8 mouse cellular contexts compared by ENCODE assay signal in the genomic region with DNA sequence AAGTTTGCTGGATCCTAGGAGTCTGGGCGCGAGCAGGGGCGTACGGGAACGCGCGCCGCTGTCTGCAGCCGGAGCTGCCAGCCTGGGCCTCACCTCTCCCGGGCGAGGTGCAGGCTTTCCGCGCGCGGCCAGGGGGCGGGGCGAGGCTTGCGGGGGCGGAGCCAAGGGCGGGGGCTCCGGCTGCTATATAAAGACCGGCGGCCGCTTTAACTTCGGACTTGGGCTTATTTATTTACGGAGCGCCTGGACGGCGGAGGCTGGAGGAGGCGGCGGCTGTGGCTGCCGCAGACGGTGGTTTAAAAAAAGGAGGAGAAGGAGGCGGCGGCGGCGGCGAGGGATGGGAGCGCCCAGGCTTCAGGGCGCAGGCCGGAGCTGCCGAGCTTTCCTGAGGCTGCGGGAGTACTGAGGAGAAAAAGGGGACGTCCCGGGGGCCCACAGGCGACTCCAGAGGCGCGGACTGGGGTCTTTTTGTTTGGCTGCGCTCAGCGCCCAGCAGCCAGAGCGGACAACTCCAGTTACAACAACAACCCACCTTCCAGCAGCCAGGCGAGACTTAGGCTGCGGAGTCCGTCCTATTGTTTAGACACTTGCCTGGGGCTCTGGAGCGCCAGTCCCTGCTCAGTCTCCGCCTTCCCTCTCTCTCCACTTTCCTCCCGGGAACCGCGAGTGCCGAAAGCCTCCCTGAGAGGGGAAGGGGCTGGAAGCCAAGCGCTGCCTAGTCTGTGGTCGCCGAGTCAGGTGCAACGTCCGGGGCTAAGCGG. TPM values are rescaled to one million over a fixed set of nuclear protein-coding genes. Genes with fewer than 3 reads are reported as not detected.
DNase-seq lines count a peak whose midpoint lies in the region; ATAC-seq lines count a peak whose summit lies in the region.

Gene Slit2, plus strand, starts transcription at position 198 of the 761 bp plus-strand sequence.

- H3K27ac ChIP-seq in intestine, embryonic 15.5 days: 0 out of 2 replicates have a peak within 1 kb of the TSS, but pooled peaks have one; percentile 17
- peak within 1 kb of the TSS; percentile 90 for H3K27ac ChIP-seq in midbrain, embryonic 10.5 days (replicated peaks)

- H3K4me2 ChIP-seq in intestine, embryonic 15.5 days (replicated peaks): peak within 1 kb of the TSS; percentile 94

- intact Hi-C loops in gastrocnemius, postnatal 36 days (cut with DNase I): no loop called here
- intact Hi-C loops in left cerebral cortex, postnatal 4 days (cut with DNase I): loop anchor here (10.0 kb wide), 2 partner anchors 968 to 1538 kb away; no protein-coding TSS in a partner anchor

- H3K9me3 ChIP-seq in intestine, embryonic 15.5 days: no peaks in the 10 kb centered on the region
- no peaks in the 10 kb centered on the region for H3K9me3 ChIP-seq in midbrain, embryonic 10.5 days (replicated peaks)

- peak; percentile 74 for DNase-seq in R1 (ENCODE audit: low read depth, low spot score)
- peak; percentile 83 for DNase-seq in embryo, embryonic 10 days (ENCODE audit: low spot score)
- peak; percentile 61 to 70 for DNase-seq in gastrocnemius, postnatal 36 days
- peak; percentile 87 for DNase-seq in left cerebral cortex, postnatal 4 days
- DNase-seq in midbrain, embryonic 10.5 days (ENCODE audit: low spot score): peak; percentile 94
- peak; percentile 34 for DNase-seq in skeletal muscle tissue, adult 2 months (ENCODE audit: low read depth, low spot score)

- 0% methylated on average over 66 of the region's 66 CpGs for WGBS in intestine, embryonic 15.5 days
- 0% methylated on average over 66 of the region's 66 CpGs for WGBS in midbrain, embryonic 10.5 days

- peaks cover 29% of the 10 kb centered on the region for H3K27me3 ChIP-seq in intestine, embryonic 15.5 days (replicated peaks)
- H3K27me3 ChIP-seq in midbrain, embryonic 10.5 days (ENCODE audit: low read depth, poor library complexity, severe bottlenecking): peaks cover 51% of the 10 kb centered on the region

- H3K36me3 ChIP-seq in intestine, embryonic 15.5 days: no peaks in the 10 kb centered on the region
- H3K36me3 ChIP-seq in midbrain, embryonic 10.5 days: no peaks in the 10 kb centered on the region

- ATAC-seq in intestine, embryonic 15.5 days: peak; percentile 95
- no peak for ATAC-seq in monocyte, adult 5-6 weeks (replicated peaks; ENCODE audit: insufficient number of reproducible peaks, low FRiP score, low TSS enrichment, poor library complexity, severe bottlenecking)

- H3K4me3 ChIP-seq in intestine, embryonic 15.5 days (replicated peaks): peak within 1 kb of the TSS; percentile 64
- H3K4me3 ChIP-seq in midbrain, embryonic 10.5 days: peak within 1 kb of the TSS; percentile 83

- peaks cover 26% of the 10 kb centered on the region for H3K4me1 ChIP-seq in intestine, embryonic 15.5 days (replicated peaks)
- H3K4me1 ChIP-seq in midbrain, embryonic 10.5 days: peaks cover 58% of the 10 kb centered on the region

- peak within 1 kb of the TSS; percentile 60 for H3K9ac ChIP-seq in intestine, embryonic 15.5 days

RNA-seq across cellular contexts. Expression of gene Slit2, which starts in this region (rescaled TPM):
- under 1 TPM; 0.89 to 0.99 TPM for total RNA-seq in gastrocnemius, postnatal 36 days (2021)
- 22.1 and 24.0 TPM in 2 replicates for polyA plus RNA-seq in intestine, embryonic 15.5 days (2015; fragmentation: Nextera tagmentation; extraction: Ambion mirVana)
- 10 to 100 TPM; 37.3 to 38.7 TPM for total RNA-seq in left cerebral cortex, postnatal 4 days (2021)
- 44.4 and 45.2 TPM in 2 replicates for polyA plus RNA-seq in midbrain, embryonic 10.5 days (2016; fragmentation: Nextera tagmentation; extraction: Ambion mirVana)
- total RNA-seq in monocyte, adult 5-6 weeks (2017): 0.53 TPM in 1 of 3 replicates, not detected in the others

Comparison
In these comparisons a context has a peak if more than half of its experiments do, and no peak if none do; other contexts are left out.
1. RNA of gene Slit2 (total RNA-seq): 37.3 to 38.7 TPM in left cerebral cortex, postnatal 4 days; 0.89 to 0.99 TPM in gastrocnemius, postnatal 36 days and 0.53 TPM in monocyte, adult 5-6 weeks; every median in the first group is over 10 times any median in the second.
2. Peak in DNase-seq in gastrocnemius, postnatal 36 days; RNA of the gene not detected or under 1 TPM.
3. DNase-seq: peak in every context shown above with its lines; median percentile 94 in midbrain, embryonic 10.5 days; 87 in left cerebral cortex, postnatal 4 days; 83 in embryo, embryonic 10 days; 74 in R1; 66 in gastrocnemius, postnatal 36 days; 34 in skeletal muscle tissue, adult 2 months.